Mouse (Mus musculus) thymus, adult 2 months (tissue): Measurements from ENCODE around the gene Tbpl1.

Experiments
- CTCF ChIP-seq: fragments of 200-500 bp; IDR thresholded peaks from 2 replicates; pipeline ENCODE4 v1.5.1; 2012; ENCODE audit warnings: mild to moderate bottlenecking, control low read depth, low read length, moderate library complexity, borderline replicate concordance; ENCODE audit not compliant: control insufficient read depth, poor library complexity, insufficient read depth; ENCODE audit errors: extremely low read depth
- POLR2A ChIP-seq: fragments of 200-500 bp; IDR thresholded peaks from 2 replicates; pipeline ENCODE4 v1.6.1; 2012; ENCODE audit warnings: mild to moderate bottlenecking, low read length, control low read depth, moderate library complexity; ENCODE audit not compliant: control insufficient read depth, poor library complexity, insufficient read depth; ENCODE audit errors: extremely low read depth

- TF ChIP-seq POLR2A = no peak
- TF ChIP-seq CTCF = no peak
Observed at GRCm38 (mm10) chr10:22658534-22659385, 73.0 kb downstream of the Tbpl1 start.
